Mouse (Mus musculus) lung, postnatal 0 days (tissue): Measurements from ENCODE around the gene Ppara.

Experiments
- CTCF ChIP-seq: IDR thresholded peaks from 2 replicates; pipeline ENCODE4 v1.5.1; 2016; ENCODE audit warnings: antibody characterized with exemption, mild to moderate bottlenecking
- EP300 ChIP-seq: IDR thresholded peaks from 2 replicates; pipeline ENCODE4 v1.6.1; 2016; ENCODE audit warnings: antibody characterized with exemption, mild to moderate bottlenecking, control low read depth

- no peak for TF ChIP-seq CTCF
- TF ChIP-seq EP300, result no peak
Observed at GRCm38 (mm10) chr15:85756611-85757010, 21.8 kb downstream of the Ppara start.
